Mouse (Mus musculus) left cerebral cortex, adult 11 months (tissue): ENCODE measurements around the gene Tm9sf4.

Experiments
- DNase-seq: peaks from one replicate; pipeline ENCODE4 v3.0.0; 2022; ENCODE audit warnings: low spot score

Gene Tm9sf4

GRCm38 (mm10) chr2:153215421-153215820, 54.3 kb downstream of the Tm9sf4 start:
- no peak for DNase-seq

GRCm38 (mm10) chr2:153217826-153218340, 56.8 kb downstream of the Tm9sf4 start:
- no peak for DNase-seq

GRCm38 (mm10) chr2:153218516-153218915, 57.4 kb downstream of the Tm9sf4 start:
- DNase-seq, result no peak

GRCm38 (mm10) chr2:153221620-153222019, 60.5 kb downstream of the Tm9sf4 start:
- no peak for DNase-seq

GRCm38 (mm10) chr2:153222130-153222529, 61.0 kb downstream of the Tm9sf4 start:
- no peak for DNase-seq

- no peak for DNase-seq
Measured at GRCm38 (mm10) chr2:153222566-153222965, 61.5 kb downstream of the Tm9sf4 start.

GRCm38 (mm10) chr2:153224946-153225594, 64.0 kb downstream of the Tm9sf4 start, which contains the start of gene Tspyl3:
Tspyl3 (minus strand) TSS chr2:153225441.
- peak; percentile 50 for DNase-seq

GRCm38 (mm10) chr2:153225595-153225953, 64.5 kb downstream of the Tm9sf4 start:
- no peak for DNase-seq

- DNase-seq, result no peak
Measured at GRCm38 (mm10) chr2:153227959-153228358, 66.9 kb downstream of the Tm9sf4 start.

- DNase-seq, result no peak
Measured at GRCm38 (mm10) chr2:153228523-153228922, 67.4 kb downstream of the Tm9sf4 start.

- DNase-seq, result no peak
Measured at GRCm38 (mm10) chr2:153237193-153237592, 76.1 kb downstream of the Tm9sf4 start.

- no peak for DNase-seq
Measured at GRCm38 (mm10) chr2:153237891-153238290, 76.8 kb downstream of the Tm9sf4 start.

GRCm38 (mm10) chr2:153238406-153238805, 77.3 kb downstream of the Tm9sf4 start:
- no peak for DNase-seq

- no peak for DNase-seq
Measured at GRCm38 (mm10) chr2:153239021-153239859, 78.1 kb downstream of the Tm9sf4 start.

GRCm38 (mm10) chr2:153239860-153240480, 78.9 kb downstream of the Tm9sf4 start:
- DNase-seq, result no peak

GRCm38 (mm10) chr2:153240701-153241235, 79.7 kb downstream of the Tm9sf4 start:
- DNase-seq, result no peak

GRCm38 (mm10) chr2:153241250-153242014, 80.3 kb downstream of the Tm9sf4 start, which contains the start of the genes Plagl2 and Pofut1:
Plagl2 (minus strand) TSS chr2:153241426.
Pofut1 (plus strand) TSS chr2:153241533.
- peak; percentile 81 for DNase-seq

- DNase-seq, result no peak
Measured at GRCm38 (mm10) chr2:153242156-153242555, 81.1 kb downstream of the Tm9sf4 start.

- DNase-seq, result no peak
Measured at GRCm38 (mm10) chr2:153249751-153250150, 88.6 kb downstream of the Tm9sf4 start.

GRCm38 (mm10) chr2:153256604-153257003, 95.5 kb downstream of the Tm9sf4 start:
- DNase-seq, result no peak
